Mouse (Mus musculus) heart, embryonic 11.5 days (tissue): ENCODE results near the gene Platr17. TPM values are rescaled to one million over a fixed set of nuclear protein-coding genes. Genes with fewer than 3 reads are reported as not detected.

Source experiments
- ATAC-seq: fragments of 200-750 bp; cut with Nextera tagmentation; replicated peaks from 2 replicates; pipeline ENCODE4 v1.8.0; 2017; ENCODE audit warnings: moderate library complexity; ENCODE audit not compliant: insufficient number of reproducible peaks, low FRiP score, low TSS enrichment
- H3K27ac ChIP-seq: fragments of 300-500 bp; sonication (generic); 2 replicates; pipeline ENCODE4 v1.5.1; 2014; ENCODE audit warnings: mild to moderate bottlenecking, low read depth, low read length
- H3K27me3 ChIP-seq: fragments of 300-500 bp; sonication (generic); 2 replicates; pipeline ENCODE4 v1.6.1; 2014; ENCODE audit warnings: mild to moderate bottlenecking, low read length, mixed read lengths; ENCODE audit not compliant: control insufficient read depth, insufficient read depth
- H3K36me3 ChIP-seq: fragments of 300-500 bp; sonication (generic); 2 replicates; pipeline ENCODE4 v1.6.1; 2014; ENCODE audit warnings: mild to moderate bottlenecking, low read length, moderate library complexity, mixed read lengths; ENCODE audit not compliant: control insufficient read depth, insufficient read depth
- H3K4me1 ChIP-seq: fragments of 300-500 bp; sonication (generic); 2 replicates; pipeline ENCODE4 v1.6.1; 2014; ENCODE audit warnings: low read length; ENCODE audit not compliant: control insufficient read depth, insufficient read depth
- H3K4me2 ChIP-seq: fragments of 300-500 bp; sonication (generic); 2 replicates; pipeline ENCODE4 v1.6.1; 2014; ENCODE audit warnings: mild to moderate bottlenecking, moderate library complexity
- H3K4me3 ChIP-seq: fragments of 300-500 bp; sonication (generic); 2 replicates; pipeline ENCODE4 v1.5.1; 2014; ENCODE audit warnings: low read depth, low read length
- H3K9ac ChIP-seq: fragments of 300-500 bp; sonication (generic); 2 replicates; pipeline ENCODE4 v1.6.1; 2014; ENCODE audit warnings: mild to moderate bottlenecking, low read depth, low read length, moderate library complexity
- H3K9me3 ChIP-seq: fragments of 300-500 bp; sonication (generic); replicated peaks from 2 replicates; pipeline ENCODE4 v1.6.1; 2016; ENCODE audit warnings: low read length; ENCODE audit not compliant: control insufficient read depth
- WGBS: fragments of 180-500 bp; shearing (Covaris S2); extraction: QIAGEN DNeasy Blood & Tissue Kit; methylation state at CpG from one replicate; pipeline ENCODE4 v1.1.7; 2014; ENCODE audit not compliant: insufficient replicate concordance; 5-methylcytosine and 5-hydroxymethylcytosine counted together
- polyA plus RNA-seq: library from polyadenylated mRNA; unstranded; fragments of >200 nt; fragmentation: Nextera tagmentation; extraction: Ambion mirVana; gene quantifications from 2 replicates; pipeline ENCODE4 v1.2.1, GENCODE M21; 2014

Gene Platr17
- polyA plus RNA-seq, 1 experiment from 2014 or later = not detected

GRCm38 (mm10) chr17:33915671-33916250 lies 10.8 kb downstream of the Platr17 start, which contains the start of the genes Tapbp and Zbtb22:
TSS of gene Tapbp (plus strand) at chr17:33915899.
TSS of gene Zbtb22 (plus strand) at chr17:33915904.
- Histone ChIP-seq H3K27ac (peak within 1 kb of the TSS; percentile 86), H3K27me3 (peaks cover 3% of the 10 kb centered on the region; the same call in 1 of the 2 replicates), H3K4me1 (peaks cover 20% of the 10 kb centered on the region), H3K36me3 (peaks cover 31% of the 10 kb centered on the region), H3K9ac (peak within 1 kb of the TSS; percentile 76), H3K4me2 (peak within 1 kb of the TSS; percentile 70), H3K4me3 (peak within 1 kb of the TSS; percentile 66), H3K9me3 (no peaks in the 10 kb centered on the region)
- WGBS = 0% methylated on average over 33 of the region's 34 CpGs
- peak; percentile 84 for ATAC-seq

- Histone ChIP-seq H3K9me3 (no peaks in the 10 kb centered on the region), H3K4me1 (peaks cover 23% of the 10 kb centered on the region)
- 1% methylated on average over 17 of the region's 20 CpGs for WGBS
Measured at GRCm38 (mm10) chr17:33916294-33916693, 11.4 kb downstream of the Platr17 start.

GRCm38 (mm10) chr17:33916847-33917655 lies 12.1 kb downstream of the Platr17 start:
- peak overlapping the region; percentile 76; the same call in 1 of the 2 replicates for H3K9ac ChIP-seq
- peak overlapping the region; percentile 70 for H3K4me2 ChIP-seq
- peaks cover 23% of the 10 kb centered on the region for H3K4me1 ChIP-seq
- H3K27ac ChIP-seq = no peak overlapping the region
- peaks cover 3% of the 10 kb centered on the region; the same call in 1 of the 2 replicates for H3K27me3 ChIP-seq
- no peaks in the 10 kb centered on the region for H3K9me3 ChIP-seq
- peak overlapping the region; percentile 66 for H3K4me3 ChIP-seq
- no peak for ATAC-seq
- 70% methylated on average over 31 of the region's 31 CpGs for WGBS
- H3K36me3 ChIP-seq = peaks cover 19% of the 10 kb centered on the region

More at GRCm38 (mm10) chr17:33916294-33916693, 11.4 kb downstream of the Platr17 start:
- peak; percentile 29 for ATAC-seq
- Histone ChIP-seq H3K36me3 (peaks cover 27% of the 10 kb centered on the region), H3K9ac (peak overlapping the region; percentile 76), H3K27me3 (peaks cover 3% of the 10 kb centered on the region; the same call in 1 of the 2 replicates), H3K4me2 (peak overlapping the region; percentile 70), H3K27ac (peak overlapping the region; percentile 86), H3K4me3 (peak overlapping the region; percentile 66)

- ATAC-seq = no peak
- no peak overlapping the region for H3K27ac ChIP-seq
- peaks cover 3% of the 10 kb centered on the region; the same call in 1 of the 2 replicates for H3K27me3 ChIP-seq
- H3K4me1 ChIP-seq = peaks cover 23% of the 10 kb centered on the region
- H3K36me3 ChIP-seq = peaks cover 14% of the 10 kb centered on the region
- H3K4me2 ChIP-seq = peak overlapping the region; percentile 99
- no peaks in the 10 kb centered on the region for H3K9me3 ChIP-seq
- WGBS = 79% methylated on average over 18 of the region's 18 CpGs
- H3K9ac ChIP-seq = no peak overlapping the region
- H3K4me3 ChIP-seq = peak overlapping the region; percentile 66; the same call in 1 of the 2 replicates
Measured at GRCm38 (mm10) chr17:33917656-33918292, 12.8 kb downstream of the Platr17 start.

GRCm38 (mm10) chr17:33918293-33919203 lies 13.6 kb downstream of the Platr17 start:
- peak; percentile 16; the same call in 1 of the 2 replicates for ATAC-seq
- Histone ChIP-seq H3K27ac (peak overlapping the region; percentile 71), H3K4me1 (peaks cover 23% of the 10 kb centered on the region), H3K9me3 (no peaks in the 10 kb centered on the region), H3K9ac (peak overlapping the region; percentile 77), H3K36me3 (peaks cover 10% of the 10 kb centered on the region), H3K4me3 (peak overlapping the region; percentile 76), H3K4me2 (peak overlapping the region; percentile 99), H3K27me3 (peaks cover 3% of the 10 kb centered on the region; the same call in 1 of the 2 replicates)
- WGBS = 56% methylated on average over 37 of the region's 37 CpGs

GRCm38 (mm10) chr17:33919351-33920281 lies 14.7 kb downstream of the Platr17 start:
- Histone ChIP-seq H3K4me2 (peak overlapping the region; percentile 99), H3K36me3 (no peaks in the 10 kb centered on the region)
- peak; percentile 58; the same call in 1 of the 2 replicates for ATAC-seq

More at GRCm38 (mm10) chr17:33919351-33920281, 14.7 kb downstream of the Platr17 start:
- H3K27ac ChIP-seq = peak overlapping the region; percentile 71
- H3K9me3 ChIP-seq = no peaks in the 10 kb centered on the region
- under 1% methylated on average over 52 of the region's 52 CpGs for WGBS
- H3K4me3 ChIP-seq = peak overlapping the region; percentile 76
- H3K9ac ChIP-seq = peak overlapping the region; percentile 77
- H3K27me3 ChIP-seq = peaks cover 3% of the 10 kb centered on the region; the same call in 1 of the 2 replicates
- peaks cover 23% of the 10 kb centered on the region for H3K4me1 ChIP-seq
